Mouse (Mus musculus): ENCODE measurements at regions not wholly inside any gene's neighbourhood (a gene's known extent, or its start where the extent isn't known, plus 50 kb on each side); places are given as distances from the start of the nearest gene placed in this dataset.

- peak; percentile 26 for DNase-seq
Measured at GRCm38 (mm10) chr14:48753084-48753483, 79.5 kb upstream of the Otx2 start.

GRCm38 (mm10) chr14:48752579-48752905 lies 78.9 kb upstream of the Otx2 start:
- no peak for DNase-seq

GRCm38 (mm10) chr14:48751751-48752578 lies 78.3 kb upstream of the Otx2 start:
- DNase-seq = peak; percentile 22

- peak; percentile 12 for DNase-seq
Measured at GRCm38 (mm10) chr14:48750994-48751393, 77.4 kb upstream of the Otx2 start.

GRCm38 (mm10) chr14:48748976-48749375 lies 75.4 kb upstream of the Otx2 start:
- DNase-seq = no peak

- no peak for DNase-seq
Measured at GRCm38 (mm10) chr14:48747936-48748335, 74.3 kb upstream of the Otx2 start.

- peak; percentile 91 for DNase-seq
Measured at GRCm38 (mm10) chr14:48740942-48741602, 67.5 kb upstream of the Otx2 start.

- no peak for DNase-seq
Measured at GRCm38 (mm10) chr14:48739121-48739520, 65.5 kb upstream of the Otx2 start.

GRCm38 (mm10) chr14:48738641-48739040 lies 65.0 kb upstream of the Otx2 start:
- DNase-seq = peak; percentile 6

GRCm38 (mm10) chr14:48738213-48738612 lies 64.6 kb upstream of the Otx2 start:
- DNase-seq = peak; percentile 74

- no peak for DNase-seq
Measured at GRCm38 (mm10) chr14:48736969-48737860, 63.6 kb upstream of the Otx2 start.

- no peak for DNase-seq
Measured at GRCm38 (mm10) chr14:48736211-48736610, 62.6 kb upstream of the Otx2 start.

GRCm38 (mm10) chr14:48729996-48730395 lies 56.4 kb upstream of the Otx2 start:
- DNase-seq = no peak

Data from retina, postnatal 1 day (tissue).